Mouse (Mus musculus) stomach, postnatal 0 days (tissue): Measurements from ENCODE around the gene Dpp4. TPM values are rescaled to one million over a fixed set of nuclear protein-coding genes. Genes with fewer than 3 reads are reported as not detected.

ENCODE experiments used
- ATAC-seq: fragments of 200-750 bp; cut with Nextera tagmentation; 2 replicates; pipeline ENCODE4 v1.8.0; 2017; ENCODE audit not compliant: low FRiP score, low TSS enrichment
- DNase-seq: peaks from one replicate; pipeline ENCODE4 v3.0.0-alpha.2; 2016; ENCODE audit warnings: low spot score
- H3K27ac ChIP-seq: fragments of 300-500 bp; sonication (generic); replicated peaks from 2 replicates; pipeline ENCODE4 v1.5.1; 2014; ENCODE audit warnings: mild to moderate bottlenecking, control low read depth
- H3K27me3 ChIP-seq: fragments of 300-500 bp; sonication (generic); 2 replicates; pipeline ENCODE4 v1.6.1; 2014; ENCODE audit warnings: low read length; ENCODE audit not compliant: control insufficient read depth, insufficient read depth
- H3K36me3 ChIP-seq: fragments of 300-500 bp; sonication (generic); 2 replicates; pipeline ENCODE4 v1.6.1; 2014; ENCODE audit warnings: low read length, mixed read lengths; ENCODE audit not compliant: control insufficient read depth, insufficient read depth
- H3K4me1 ChIP-seq: fragments of 300-500 bp; sonication (generic); replicated peaks from 2 replicates; pipeline ENCODE4 v1.6.1; 2014; ENCODE audit warnings: antibody characterized with exemption; ENCODE audit not compliant: control insufficient read depth, insufficient read depth
- H3K4me2 ChIP-seq: fragments of 300-500 bp; sonication (generic); replicated peaks from 2 replicates; pipeline ENCODE4 v1.6.1; 2014; ENCODE audit warnings: low read depth, mild to moderate bottlenecking, control low read depth, moderate library complexity
- H3K4me3 ChIP-seq: fragments of 300-500 bp; sonication (generic); 2 replicates; pipeline ENCODE4 v1.5.1; 2014; ENCODE audit warnings: low read depth, low read length, control low read depth
- H3K9ac ChIP-seq: fragments of 300-500 bp; sonication (generic); 2 replicates; pipeline ENCODE4 v1.6.1; 2014; ENCODE audit warnings: mild to moderate bottlenecking, low read length, control low read depth, mixed read lengths
- H3K9me3 ChIP-seq: fragments of 300-500 bp; sonication (generic); 2 replicates; pipeline ENCODE4 v1.6.1; 2016; ENCODE audit warnings: low read length; ENCODE audit not compliant: control insufficient read depth
- CTCF ChIP-seq: IDR thresholded peaks from 2 replicates; pipeline ENCODE4 v1.5.1; 2016; ENCODE audit warnings: antibody characterized with exemption, low read depth, mild to moderate bottlenecking, moderate library complexity
- EP300 ChIP-seq: optimal IDR thresholded peaks from 2 replicates; pipeline ENCODE3; 2016; ENCODE audit warnings: antibody characterized with exemption
- WGBS: fragments of 180-500 bp; shearing (Covaris S2); extraction: QIAGEN DNeasy Blood & Tissue Kit; methylation state at CpG from one replicate; pipeline ENCODE4 v1.1.7; 2014; 5-methylcytosine and 5-hydroxymethylcytosine counted together
- polyA plus RNA-seq: library from polyadenylated mRNA; unstranded; fragments of >200 nt; fragmentation: Nextera tagmentation; extraction: Ambion mirVana; gene quantifications from 2 replicates; pipeline ENCODE4 v1.2.1, GENCODE M21; 2015

Gene Dpp4
- polyA plus RNA-seq, 1 experiment from 2014 or later = 4.8 TPM

DNA sequence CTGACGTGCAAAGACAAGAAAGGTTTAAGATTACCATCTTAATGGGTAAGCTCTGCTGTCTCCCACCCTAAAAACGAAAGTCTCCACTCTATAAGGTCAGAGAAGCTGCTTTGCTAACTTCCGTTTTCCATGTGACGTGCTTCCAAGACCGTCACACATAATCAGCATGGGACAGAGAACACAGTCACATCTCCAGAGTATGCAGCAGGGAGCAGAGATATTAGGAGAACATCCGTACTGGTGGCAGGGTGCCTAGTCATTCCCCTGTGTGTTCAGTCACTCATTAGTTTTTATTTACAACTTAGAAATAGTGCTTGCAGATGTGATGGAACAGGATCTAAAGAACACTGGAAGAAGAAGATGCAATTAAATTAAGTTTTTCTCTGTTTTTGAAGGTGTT, 30.3 kb downstream of the Dpp4 start:
- no peak for ATAC-seq
- no peak for DNase-seq
- H3K4me1 ChIP-seq = no peaks in the 10 kb centered on the region
- no peak overlapping the region for H3K4me3 ChIP-seq
- H3K4me2 ChIP-seq = no peak overlapping the region
- H3K9ac ChIP-seq = no peak overlapping the region
- no peaks in the 10 kb centered on the region for H3K27me3 ChIP-seq
- 73% methylated on average over 6 of the region's 6 CpGs for WGBS
- H3K9me3 ChIP-seq = no peaks in the 10 kb centered on the region
- no peak overlapping the region for H3K27ac ChIP-seq
- TF ChIP-seq CTCF (no peak), EP300 (no peak)
- no peaks in the 10 kb centered on the region for H3K36me3 ChIP-seq

- no peak for DNase-seq
- ATAC-seq = no peak
Measured at GRCm38 (mm10) chr2:62373692-62374091, 38.3 kb downstream of the Dpp4 start.

GRCm38 (mm10) chr2:62370048-62370447, 42.0 kb downstream of the Dpp4 start:
- Histone ChIP-seq H3K9ac (no peak overlapping the region), H3K36me3 (no peaks in the 10 kb centered on the region), H3K27me3 (no peaks in the 10 kb centered on the region), H3K4me2 (no peak overlapping the region), H3K4me3 (no peak overlapping the region), H3K27ac (no peak overlapping the region), H3K9me3 (no peaks in the 10 kb centered on the region), H3K4me1 (no peaks in the 10 kb centered on the region)
- DNase-seq (no peak), ATAC-seq (no peak)
- TF ChIP-seq EP300 (no peak), CTCF (no peak)
- WGBS = 77% methylated on average over 2 of the region's 2 CpGs

More at GRCm38 (mm10) chr2:62373692-62374091, 38.3 kb downstream of the Dpp4 start:
- Histone ChIP-seq H3K4me2 (no peak overlapping the region), H3K36me3 (no peaks in the 10 kb centered on the region), H3K27ac (no peak overlapping the region), H3K4me3 (no peak overlapping the region), H3K9ac (no peak overlapping the region), H3K9me3 (no peaks in the 10 kb centered on the region), H3K27me3 (no peaks in the 10 kb centered on the region), H3K4me1 (no peaks in the 10 kb centered on the region)
- TF ChIP-seq CTCF = no peak
- no peak for TF ChIP-seq EP300
- WGBS = 76% methylated on average over 11 of the region's 11 CpGs

- Histone ChIP-seq H3K4me1 (no peaks in the 10 kb centered on the region), H3K4me3 (no peak overlapping the region), H3K9ac (no peak overlapping the region), H3K27ac (no peak overlapping the region), H3K36me3 (no peaks in the 10 kb centered on the region), H3K9me3 (no peaks in the 10 kb centered on the region), H3K4me2 (no peak overlapping the region), H3K27me3 (no peaks in the 10 kb centered on the region)
- ATAC-seq = no peak
- 66% methylated on average over 5 of the region's 5 CpGs for WGBS
- no peak for TF ChIP-seq CTCF
- no peak for TF ChIP-seq EP300
- no peak for DNase-seq
Measured at GRCm38 (mm10) chr2:62368349-62369053, 43.5 kb downstream of the Dpp4 start.

DNA sequence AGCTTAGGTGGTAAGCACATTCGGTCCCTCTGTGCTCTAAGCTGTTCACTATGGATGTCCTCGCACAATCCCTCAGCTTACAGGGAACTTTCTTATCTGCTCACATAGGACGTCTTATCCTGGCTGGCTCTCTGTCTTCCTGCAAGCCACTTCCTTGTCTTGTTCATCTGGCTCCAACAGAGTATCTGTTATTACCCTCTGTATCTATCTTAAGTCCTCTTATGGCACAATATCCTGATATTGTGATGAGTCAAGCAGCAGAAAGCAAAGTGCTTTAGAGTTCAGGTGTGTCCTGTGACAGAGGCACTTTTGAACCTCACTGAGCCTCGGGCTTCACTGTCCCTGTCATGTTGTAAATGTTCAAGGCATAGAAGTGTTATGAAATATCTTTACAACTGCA, 48.4 kb downstream of the Dpp4 start:
- no peaks in the 10 kb centered on the region for H3K27me3 ChIP-seq
- H3K4me2 ChIP-seq = no peak overlapping the region
- TF ChIP-seq EP300 = no peak
- TF ChIP-seq CTCF = no peak
- H3K4me3 ChIP-seq = no peak overlapping the region
- no peak overlapping the region for H3K27ac ChIP-seq
- H3K9me3 ChIP-seq = no peaks in the 10 kb centered on the region
- ATAC-seq (no peak), DNase-seq (no peak)
- 72% methylated on average over 4 of the region's 4 CpGs for WGBS
- H3K9ac ChIP-seq = no peak overlapping the region
- no peaks in the 10 kb centered on the region for H3K36me3 ChIP-seq
- H3K4me1 ChIP-seq = no peaks in the 10 kb centered on the region

DNA sequence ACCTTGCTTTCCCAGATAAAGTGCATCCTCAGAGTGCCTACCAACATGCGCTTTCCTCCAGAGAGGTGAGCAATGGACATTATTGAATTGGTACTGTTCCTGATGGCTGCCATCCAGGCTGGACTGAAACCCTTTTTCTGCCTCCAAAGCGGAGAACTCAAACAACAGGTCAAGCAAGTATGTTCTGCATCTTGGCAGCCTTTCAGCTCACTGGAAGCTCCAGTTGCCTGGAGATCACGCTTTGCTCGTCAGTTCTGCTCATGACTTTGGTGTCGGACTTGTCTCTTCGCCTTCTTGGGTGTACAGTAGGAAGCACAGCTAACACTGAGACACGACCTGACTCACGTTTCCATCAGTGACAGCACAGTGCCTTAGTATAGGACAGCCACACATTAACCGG, 49.8 kb downstream of the Dpp4 start:
- H3K9me3 ChIP-seq = no peaks in the 10 kb centered on the region
- H3K9ac ChIP-seq = no peak overlapping the region
- H3K27me3 ChIP-seq = no peaks in the 10 kb centered on the region
- no peak overlapping the region for H3K4me3 ChIP-seq
- no peak overlapping the region for H3K27ac ChIP-seq
- no peaks in the 10 kb centered on the region for H3K4me1 ChIP-seq
- H3K4me2 ChIP-seq = no peak overlapping the region
- no peak for ATAC-seq
- H3K36me3 ChIP-seq = no peaks in the 10 kb centered on the region
- 68% methylated on average over 9 of the region's 9 CpGs for WGBS
- DNase-seq = no peak
- TF ChIP-seq CTCF (no peak), EP300 (no peak)
